Mouse (Mus musculus) spleen, adult 2 months (tissue): ENCODE results near the gene Polr1d.

ENCODE experiments used
- CTCF ChIP-seq: fragments of 200-500 bp; IDR thresholded peaks from 2 replicates; pipeline ENCODE4 v1.5.1; 2011; ENCODE audit warnings: mild to moderate bottlenecking, inconsistent platforms; ENCODE audit not compliant: insufficient read depth, insufficient read length, insufficient replicate concordance; ENCODE audit errors: extremely low read depth
- POLR2A ChIP-seq: fragments of 200-500 bp; IDR thresholded peaks from 2 replicates; pipeline ENCODE4 v1.6.1; 2011; ENCODE audit warnings: low read depth, low read length, inconsistent platforms

DNA sequence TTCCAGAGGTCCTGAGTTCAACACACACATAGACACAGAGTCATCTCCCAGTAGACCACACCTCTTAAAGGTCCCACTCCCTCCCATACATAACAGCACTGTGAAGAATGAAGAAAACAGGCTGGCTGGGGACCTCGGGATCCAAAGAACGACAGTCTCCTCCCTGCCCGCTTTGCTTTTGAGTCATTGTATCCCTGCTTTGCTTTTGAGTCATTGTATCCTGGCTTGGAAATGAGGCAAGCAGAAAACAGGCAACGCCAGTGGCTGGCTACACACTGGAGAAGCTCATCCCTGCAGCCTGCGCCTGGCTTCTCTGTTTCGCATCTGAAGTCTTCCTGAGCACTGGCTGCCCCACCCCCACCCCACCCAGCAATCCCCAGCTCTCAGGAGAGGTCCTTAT, 40.2 kb downstream of the Polr1d start:
- no peak for TF ChIP-seq CTCF
- no peak for TF ChIP-seq POLR2A
